Mouse (Mus musculus): ENCODE data around the gene Begain.

GRCm38 (mm10) chr12:109039311-109039710 is 28.7 kb downstream of the Begain start:
- TF ChIP-seq CTCF (IDR thresholded peaks at IDR 0.05) (no peak), POLR2A (IDR thresholded peaks at IDR 0.05; ENCODE audit: insufficient read depth, low read depth, low read length) (no peak), EP300 (IDR thresholded peaks at IDR 0.05; ENCODE audit: insufficient read depth, low read depth, low read length) (no peak)
